Mouse (Mus musculus) liver, adult (tissue): Measurements from ENCODE around the gene Sec14l1.

Experiments
- GATA4 ChIP-seq: IDR thresholded peaks from 2 replicates; pipeline ENCODE4 v1.6.1; 2014; ENCODE audit warnings: mild to moderate bottlenecking, low read length; ENCODE audit not compliant: insufficient replicate concordance

Gene Sec14l1

DNA sequence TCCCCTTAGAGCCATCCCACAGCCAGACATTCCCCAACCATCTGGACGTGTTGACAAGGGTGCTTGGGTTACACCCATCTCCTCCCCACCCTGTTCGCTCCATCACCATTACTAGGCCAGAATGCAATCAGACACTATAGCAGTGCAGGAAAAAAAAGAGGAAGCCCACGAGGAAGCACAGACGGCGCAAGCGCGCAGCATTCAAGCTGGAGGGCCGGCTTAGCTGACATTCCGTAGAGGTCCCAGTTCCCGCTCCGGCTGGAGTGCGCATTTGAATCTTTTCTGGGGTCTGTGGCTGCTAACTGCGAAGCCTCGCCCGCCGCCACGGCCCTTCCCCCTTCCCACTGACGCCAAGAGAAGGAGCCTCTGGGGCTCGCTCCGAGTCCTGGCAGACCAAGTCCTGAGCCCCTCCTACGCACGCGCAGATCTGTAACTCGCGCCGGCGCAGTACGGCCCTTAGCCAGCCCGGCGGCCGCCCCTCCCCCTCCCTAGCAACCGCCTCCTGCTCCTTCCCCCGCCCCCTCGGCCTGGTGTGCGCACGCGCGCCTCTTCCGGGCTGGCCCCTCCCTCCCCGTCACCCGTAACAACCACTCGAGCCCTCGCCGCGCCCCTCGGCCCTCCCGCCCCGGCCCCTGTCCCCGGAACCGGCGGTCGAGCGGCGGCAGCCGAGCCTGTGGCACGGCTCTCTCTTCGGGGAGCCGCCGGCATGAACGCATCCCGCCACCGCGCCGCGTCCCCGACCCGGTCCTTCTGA is at the start of gene Sec14l1:
Gene Sec14l1 (plus strand): TSS at position 577 of the 754 bp plus-strand sequence.
- TF ChIP-seq GATA4: no peak

DNA sequence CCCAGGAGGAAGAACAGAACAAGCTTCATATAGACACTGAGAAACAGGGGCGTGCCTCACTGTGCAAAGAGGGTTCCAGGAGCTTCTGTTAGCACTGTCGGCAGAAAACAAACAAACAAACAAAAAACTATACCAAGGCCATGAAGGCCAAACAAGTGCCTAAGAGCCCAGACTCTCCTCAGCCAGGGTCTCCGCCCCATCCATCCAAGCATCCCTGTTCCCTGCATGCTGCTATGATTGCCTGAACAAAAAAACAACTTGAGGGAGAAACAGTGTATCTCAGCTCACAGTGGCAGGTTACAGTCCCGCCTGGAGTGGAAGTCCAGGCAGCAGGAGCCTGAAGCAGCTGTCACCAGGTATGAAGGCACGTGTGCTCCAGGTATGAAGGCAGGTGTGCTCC is 48.2 kb upstream of the Sec14l1 start:
- TF ChIP-seq GATA4: no peak

DNA sequence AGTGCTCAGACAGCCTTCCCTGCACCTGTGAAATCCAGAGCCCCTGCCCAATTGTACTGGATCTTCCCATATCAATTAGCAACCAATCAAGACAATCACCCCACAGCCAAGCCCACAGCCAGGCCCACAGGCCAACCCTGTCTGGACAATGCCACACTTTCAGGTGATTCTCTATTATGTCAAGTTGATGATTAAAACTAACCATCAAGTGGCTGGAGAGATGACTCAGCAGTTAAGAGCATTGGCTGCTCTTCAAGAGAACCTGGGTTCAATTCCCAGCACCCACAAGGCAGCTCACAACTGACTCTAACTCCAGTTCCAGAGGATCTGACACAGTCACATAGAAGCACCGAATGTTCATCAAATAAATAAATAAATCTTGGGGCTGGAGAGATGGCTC is 46.6 kb upstream of the Sec14l1 start:
- TF ChIP-seq GATA4: no peak

DNA sequence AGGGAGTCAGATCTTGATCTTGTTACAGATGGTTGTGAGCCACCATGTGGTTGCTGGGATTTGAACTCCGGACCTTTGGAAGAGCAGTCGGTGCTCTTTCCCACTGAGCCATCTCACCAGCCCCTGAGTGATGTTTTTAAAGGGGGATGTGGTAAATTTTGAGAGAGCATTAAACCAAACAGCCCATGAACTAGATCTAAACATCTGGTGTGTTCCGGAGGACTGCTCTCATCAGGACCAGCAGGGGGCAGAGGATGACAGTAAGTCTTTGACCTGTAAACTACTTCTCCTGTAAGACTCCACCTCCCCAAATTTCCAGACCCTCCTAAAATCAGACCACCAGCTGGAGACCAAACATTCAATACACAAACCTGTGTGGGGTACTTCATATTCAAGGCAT is 45.9 kb upstream of the Sec14l1 start:
- no peak for TF ChIP-seq GATA4

DNA sequence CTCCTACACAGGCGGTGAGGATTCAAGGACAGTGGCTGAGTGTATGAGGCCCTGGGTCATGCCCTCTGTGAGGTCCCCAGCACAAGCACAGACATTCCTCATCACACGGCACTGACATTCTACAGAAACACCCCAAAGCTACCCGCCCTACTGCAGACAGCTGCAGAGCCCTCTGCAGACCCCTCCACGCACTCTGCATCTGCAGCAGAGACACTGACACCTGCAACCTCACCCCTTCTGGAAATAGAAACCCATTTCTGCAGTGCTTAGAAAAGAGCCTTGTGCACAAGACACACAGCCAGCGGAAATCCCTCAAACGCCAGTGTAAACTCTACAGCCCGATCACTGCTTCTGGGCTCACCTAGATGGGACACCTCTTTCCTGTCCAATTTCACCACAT is 44.3 kb upstream of the Sec14l1 start:
- no peak for TF ChIP-seq GATA4

DNA sequence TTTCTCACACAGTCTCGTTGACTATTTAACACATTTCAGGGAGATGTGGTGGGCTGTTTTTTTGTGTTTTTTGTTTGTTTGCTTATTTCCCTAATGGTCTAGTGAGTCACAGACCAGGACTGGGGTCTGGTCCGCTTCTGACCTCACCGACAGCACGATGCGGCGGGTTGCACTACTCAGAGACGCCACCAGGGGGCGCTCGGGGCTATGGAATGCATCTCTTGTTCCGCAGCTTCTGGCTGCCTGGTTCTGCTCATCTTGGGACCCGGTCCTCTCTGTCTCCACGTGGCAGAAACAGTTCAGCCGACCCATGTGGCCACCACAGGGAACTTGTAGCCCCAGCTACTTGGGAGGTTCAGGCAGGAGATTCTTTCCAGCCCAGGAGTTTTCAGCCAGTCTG is 42.8 kb upstream of the Sec14l1 start:
- TF ChIP-seq GATA4: no peak

DNA sequence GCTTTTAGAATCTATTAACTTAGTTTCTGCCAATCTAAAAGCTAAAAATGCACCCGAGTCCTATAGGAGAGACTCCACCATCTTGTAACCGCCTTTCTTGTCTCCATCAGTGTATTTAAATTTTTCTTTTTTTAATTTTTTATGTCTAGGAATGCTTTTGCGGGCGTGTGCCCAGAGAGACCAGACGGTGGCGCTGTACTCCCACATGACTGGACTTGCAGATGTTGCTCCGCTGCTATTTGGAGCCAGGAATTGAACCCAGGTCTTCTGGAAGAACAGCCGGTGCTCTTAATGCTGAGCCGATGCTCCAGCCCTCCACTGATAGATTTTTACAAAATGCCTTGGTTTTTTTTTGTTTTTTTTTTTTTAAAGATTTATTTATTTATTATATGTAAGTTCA is 41.5 kb upstream of the Sec14l1 start:
- no peak for TF ChIP-seq GATA4

DNA sequence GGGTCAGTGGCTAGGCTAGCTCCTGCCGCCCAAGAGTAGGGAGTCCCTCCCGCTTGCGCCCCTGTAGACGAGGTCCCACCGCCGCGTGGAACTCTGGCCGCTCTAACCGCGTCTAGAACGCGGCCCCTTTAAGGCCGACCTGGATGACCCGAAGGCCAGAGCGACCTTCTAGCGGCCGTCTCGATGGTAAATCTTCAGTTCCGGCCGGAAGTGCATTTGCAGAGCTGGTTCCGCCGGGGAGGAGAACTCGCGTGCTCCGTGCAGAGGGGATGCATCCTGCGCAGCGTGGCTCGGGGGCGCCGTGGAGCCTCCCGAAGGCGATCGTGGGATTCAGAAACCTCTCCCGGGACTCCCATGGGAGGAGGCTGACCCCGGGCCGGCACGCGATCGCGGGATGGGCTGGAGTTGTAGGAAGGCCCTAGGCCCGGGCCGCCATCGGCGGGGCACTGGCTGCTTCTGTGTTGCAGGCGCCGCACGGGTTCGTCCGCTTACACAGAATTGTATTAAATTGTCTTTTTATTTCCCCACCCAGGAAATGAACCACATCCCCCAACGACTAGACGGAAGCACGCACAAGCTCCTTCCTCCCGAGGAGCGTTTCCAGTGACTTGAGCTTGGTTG is 38.3 kb upstream of the Sec14l1 start:
- no peak for TF ChIP-seq GATA4

DNA sequence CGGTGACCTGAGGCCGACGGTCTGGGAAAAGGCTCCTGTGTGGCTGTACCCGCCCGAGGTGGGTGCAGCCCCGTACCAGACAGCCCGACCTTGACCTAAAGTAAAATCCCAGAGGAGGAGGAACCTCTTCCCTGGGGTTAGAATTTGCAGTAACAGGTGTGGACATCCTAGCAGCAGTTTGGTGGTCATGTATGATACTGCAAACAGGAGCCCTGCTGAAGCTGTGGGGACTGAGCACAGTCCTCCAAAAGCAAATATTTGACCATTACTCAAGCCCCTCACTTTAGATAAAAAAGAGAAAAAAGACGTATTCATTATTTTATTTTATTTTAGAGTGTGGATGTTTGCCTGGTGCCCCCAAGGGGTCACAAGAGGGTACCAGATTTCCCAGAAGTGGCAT is 37.7 kb upstream of the Sec14l1 start:
- TF ChIP-seq GATA4: no peak

DNA sequence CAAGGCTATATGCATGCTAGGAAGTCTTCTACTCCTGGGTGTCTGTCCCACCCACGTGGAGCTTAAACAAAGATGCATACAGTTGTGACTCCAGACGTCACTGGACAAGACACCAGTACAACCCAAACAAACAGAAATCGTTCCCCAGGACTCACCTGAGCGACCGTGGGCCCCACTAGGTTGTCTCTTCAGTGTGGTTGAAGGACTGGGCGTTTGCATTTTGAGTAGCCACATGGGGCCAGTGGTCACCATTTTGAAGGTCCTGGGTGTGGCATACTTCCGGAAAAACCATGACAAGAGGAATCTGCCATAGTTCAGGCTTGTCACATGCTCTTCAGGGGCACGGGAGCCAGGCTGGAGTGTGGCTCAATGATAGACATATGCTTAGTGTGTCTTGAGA is 37.1 kb upstream of the Sec14l1 start:
- TF ChIP-seq GATA4: no peak

DNA sequence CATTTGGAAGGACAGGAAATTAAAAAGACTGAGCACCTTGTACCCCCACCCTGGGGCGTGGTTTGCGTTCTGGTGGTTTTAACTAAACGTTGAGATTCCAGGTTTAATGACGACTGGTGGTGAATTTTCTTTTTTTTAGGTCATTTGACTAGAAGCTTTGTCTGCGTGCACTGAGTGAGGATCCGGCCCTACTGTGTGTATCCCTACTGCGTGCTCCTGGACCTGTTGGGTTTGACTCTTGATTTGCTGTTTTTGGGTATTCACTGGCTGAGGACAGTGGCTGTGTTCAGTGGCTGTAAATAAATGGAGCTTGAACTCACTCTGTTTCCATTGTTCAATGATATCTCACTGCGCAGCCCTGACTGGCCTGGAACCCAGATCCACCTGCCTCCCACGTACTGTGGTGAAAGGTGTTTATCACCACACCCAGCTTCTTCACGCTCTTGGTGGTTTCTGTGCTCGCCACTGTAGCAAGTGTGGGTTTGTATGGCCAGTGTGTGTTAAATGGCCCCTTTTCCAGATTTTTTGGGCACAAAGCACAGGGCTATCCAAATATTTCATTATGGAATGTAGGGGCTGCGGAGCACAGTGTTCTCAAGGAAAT is 36.2 kb upstream of the Sec14l1 start:
- no peak for TF ChIP-seq GATA4

DNA sequence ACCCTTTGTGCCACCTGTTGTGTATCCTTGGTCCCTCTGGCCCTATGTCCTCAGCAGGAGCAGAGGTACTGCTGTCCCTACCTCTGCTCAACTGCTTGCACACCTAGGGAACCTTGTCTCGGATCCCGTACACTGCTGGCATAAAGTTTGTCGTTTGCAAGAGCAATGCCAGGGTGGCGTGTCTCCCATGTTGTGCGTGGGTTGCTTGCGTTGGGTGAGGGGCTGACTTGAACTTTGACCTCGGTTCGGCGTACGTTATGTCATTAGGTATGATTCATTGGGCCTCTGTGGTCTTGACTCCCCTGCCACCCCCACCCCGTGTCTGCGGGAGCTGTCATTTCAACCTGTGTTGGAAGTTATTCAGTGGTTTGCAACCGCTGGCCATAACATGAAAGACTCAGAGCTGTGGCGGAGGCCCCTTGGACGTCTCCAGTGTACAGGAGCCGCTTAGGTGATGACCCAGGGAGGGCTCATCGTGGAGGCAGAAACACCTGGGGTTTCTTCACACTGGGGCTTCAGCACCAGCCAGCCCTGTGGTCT is 35.2 kb upstream of the Sec14l1 start:
- no peak for TF ChIP-seq GATA4

DNA sequence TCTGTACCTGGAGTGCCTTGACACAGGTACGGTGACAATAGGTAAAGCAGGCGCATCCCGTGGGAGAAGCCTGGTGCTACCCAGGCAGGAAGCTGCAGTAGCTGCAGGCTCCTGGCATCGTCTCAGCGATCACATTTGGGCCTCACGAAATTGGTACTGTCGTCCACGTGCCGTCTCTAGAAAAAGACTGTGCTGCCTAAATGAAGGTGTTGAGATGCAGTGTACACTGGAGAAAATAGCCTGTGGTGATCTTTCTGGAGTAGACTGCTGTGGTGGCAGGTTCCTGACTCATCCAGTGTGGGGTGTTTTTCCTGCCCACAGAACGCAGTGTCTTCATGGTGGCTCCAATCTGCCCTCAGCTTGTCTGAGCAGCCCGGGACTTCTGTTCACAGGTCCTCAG is 34.8 kb upstream of the Sec14l1 start:
- TF ChIP-seq GATA4: no peak

DNA sequence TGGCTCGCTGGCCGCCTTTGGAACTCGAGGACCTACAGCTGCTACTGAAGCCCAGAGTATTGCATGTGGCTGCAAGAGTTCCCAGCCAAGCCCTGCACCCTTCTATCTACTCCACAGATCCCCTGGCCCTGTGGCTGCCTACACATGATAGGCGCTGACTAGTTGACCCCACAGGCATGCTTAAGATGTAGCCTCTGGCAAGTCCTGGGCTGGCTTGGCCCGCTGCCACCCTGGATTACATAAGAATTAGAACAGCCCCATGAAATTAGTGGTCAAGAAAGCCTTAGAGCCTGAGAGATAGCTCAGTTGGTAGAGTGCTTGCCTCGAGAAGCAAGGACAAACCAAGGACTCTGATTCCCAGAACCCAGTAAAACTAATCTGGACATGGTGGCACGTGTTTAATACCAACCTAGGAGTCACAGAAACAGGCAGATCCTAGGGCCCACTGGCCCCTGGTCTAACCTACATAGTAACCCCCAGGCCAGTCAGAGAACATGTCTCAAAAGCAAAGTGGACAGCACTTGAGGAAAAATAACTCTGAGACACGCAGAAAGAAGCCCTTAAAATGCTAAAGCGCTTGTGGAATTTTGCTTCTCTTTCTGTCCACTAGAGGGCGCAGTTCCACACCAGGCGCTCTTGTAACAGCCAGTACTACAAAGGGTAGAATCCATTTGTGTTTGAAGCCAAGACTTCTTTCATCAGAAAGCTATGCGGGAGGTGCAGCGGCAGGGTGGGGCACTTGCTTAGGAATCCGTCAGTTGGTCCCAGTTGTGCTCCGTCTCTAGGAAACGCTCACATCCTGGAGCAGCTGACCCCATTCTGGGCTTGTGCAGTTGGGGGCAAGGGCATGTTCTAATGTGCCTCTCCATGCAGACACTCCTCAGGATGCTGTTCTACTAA is 33.6 kb upstream of the Sec14l1 start:
- no peak for TF ChIP-seq GATA4

DNA sequence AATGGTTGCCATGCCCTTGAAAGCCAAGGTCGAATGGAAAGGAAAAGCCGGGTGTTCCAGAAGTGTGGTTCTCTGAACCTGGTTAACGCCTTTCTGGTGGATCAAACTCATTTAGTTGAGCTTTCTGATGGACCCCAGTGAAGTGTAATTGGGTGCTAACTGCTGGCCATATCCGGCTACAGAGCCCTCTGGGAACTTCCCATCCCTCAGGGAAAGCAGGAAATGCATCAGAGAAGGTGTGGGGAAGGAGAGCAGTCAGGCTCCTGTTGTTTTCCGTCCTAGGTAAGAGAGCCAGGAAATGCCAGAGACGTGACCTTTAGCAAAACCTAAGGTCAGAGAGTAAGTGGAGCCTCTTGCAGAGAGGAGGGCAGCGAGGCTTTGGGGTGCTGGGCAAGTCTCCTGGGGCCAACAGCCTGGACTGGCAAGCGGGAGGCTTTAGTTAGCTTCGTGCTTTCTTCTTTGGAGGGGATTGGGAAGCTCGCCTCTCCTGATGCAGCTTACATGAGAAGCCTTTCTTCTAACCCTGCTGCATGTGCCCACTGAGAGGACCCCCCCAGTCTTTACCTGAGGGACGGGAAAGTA is 32.5 kb upstream of the Sec14l1 start:
- no peak for TF ChIP-seq GATA4
